Mouse (Mus musculus) myocyte (in vitro differentiated cells): ENCODE measurements around the gene Atg10.

ENCODE experiments used
- E2F4 ChIP-seq: IDR thresholded peaks from one replicate; pipeline ENCODE4 v1.6.1; 2011; ENCODE audit warnings: mild to moderate bottlenecking, control low read depth, moderate library complexity; ENCODE audit not compliant: insufficient read depth
- MAX ChIP-seq: IDR thresholded peaks from one replicate; pipeline ENCODE4 v1.6.1; 2011; ENCODE audit warnings: low read depth, mild to moderate bottlenecking, control low read depth
- MYOD1 ChIP-seq, 3 experiments: IDR thresholded peaks; one replicate each; pipeline ENCODE4 v1.6.1; 2011; ENCODE audit warnings: control low read depth in 2 of 3, low read depth in 2 of 3, mild to moderate bottlenecking in 2 of 3, moderate library complexity in 1 of 3; ENCODE audit not compliant: insufficient read length in 2 of 3, control insufficient read depth in 1 of 3
- MYOG ChIP-seq, 3 experiments: IDR thresholded peaks; one replicate each; pipeline ENCODE4 v1.6.1; 2011; ENCODE audit warnings: control low read depth in 2 of 3, low read depth in 2 of 3, mild to moderate bottlenecking in 2 of 3; ENCODE audit not compliant: insufficient read length in 2 of 3, control insufficient read depth in 1 of 3, insufficient read depth in 1 of 3
- POLR2A ChIP-seq: IDR thresholded peaks from one replicate; pipeline ENCODE4 v1.6.1; 2011; ENCODE audit warnings: low read depth, mild to moderate bottlenecking, control low read depth, moderate library complexity; ENCODE audit not compliant: insufficient read length
- POLR2AphosphoS2 ChIP-seq: IDR thresholded peaks from one replicate; pipeline ENCODE4 v1.6.1; 2011; ENCODE audit warnings: low read depth, control low read depth; ENCODE audit not compliant: insufficient read length
- TCF12 ChIP-seq: IDR thresholded peaks from one replicate; pipeline ENCODE4 v1.6.1; 2011; ENCODE audit warnings: mild to moderate bottlenecking, control low read depth; ENCODE audit not compliant: poor library complexity, insufficient read depth, severe bottlenecking
- USF1 ChIP-seq: IDR thresholded peaks from one replicate; pipeline ENCODE4 v1.6.1; 2011; ENCODE audit warnings: low read depth, mild to moderate bottlenecking, control low read depth, moderate library complexity

DNA sequence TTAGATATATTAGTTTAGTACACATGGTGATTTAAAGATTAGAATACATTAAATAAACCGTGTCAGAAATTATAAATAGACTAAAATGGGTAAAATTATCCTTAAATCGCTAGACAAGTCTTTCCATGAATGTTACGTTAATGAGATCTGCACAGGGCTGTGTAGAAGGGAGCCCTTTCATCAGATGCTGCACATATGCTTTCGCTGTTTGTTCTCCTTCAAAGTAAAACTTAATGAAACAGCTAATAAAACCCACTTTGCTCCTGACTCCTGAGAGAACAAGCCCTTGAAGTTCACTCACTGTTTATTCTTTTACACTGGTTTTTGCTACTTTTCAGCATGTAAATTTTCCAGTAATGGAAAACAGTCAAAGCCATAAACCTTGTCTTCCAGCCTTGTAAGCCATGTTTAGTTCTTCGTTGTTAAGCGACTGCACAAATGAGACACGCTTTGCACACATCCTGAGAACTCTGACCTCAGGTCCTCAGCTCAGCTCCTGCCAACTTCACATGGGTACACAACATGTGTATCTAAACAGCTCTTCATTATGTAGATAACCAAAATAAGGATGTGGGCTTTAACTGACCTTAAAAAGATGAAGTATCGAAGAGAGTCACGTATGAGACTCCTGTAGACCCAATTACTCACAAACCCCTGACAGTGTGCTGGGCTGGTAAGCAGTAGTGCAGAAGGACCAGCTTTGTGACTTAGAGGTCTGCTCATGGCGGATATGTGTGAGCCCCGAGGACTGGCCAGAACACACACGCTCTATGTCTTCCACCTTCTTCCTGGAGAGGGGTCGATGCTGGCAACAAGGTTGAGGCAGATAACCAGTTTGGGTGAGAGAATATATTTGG is 36.2 kb downstream of the Atg10 start:
- no peak for TF ChIP-seq POLR2AphosphoS2
- no peak for TF ChIP-seq E2F4
- no peak for TF ChIP-seq POLR2A
- TF ChIP-seq USF1, result no peak
- no peak for TF ChIP-seq MYOD1 (IDR thresholded peaks at IDR 0.05; ENCODE audit: control insufficient read depth in 1 of 3, insufficient read length in 2 of 3, low read depth in 2 of 3)
- no peak for TF ChIP-seq MYOG (IDR thresholded peaks at IDR 0.05; ENCODE audit: control insufficient read depth in 1 of 3, insufficient read depth in 1 of 3, insufficient read length in 2 of 3, low read depth in 2 of 3)
- no peak for TF ChIP-seq MAX
- TF ChIP-seq TCF12, result no peak
